Mouse (Mus musculus) heart, embryonic 14.5 days (tissue): ENCODE data around the gene Shisal2b. TPM values are rescaled to one million over a fixed set of nuclear protein-coding genes. Genes with fewer than 3 reads are reported as not detected.
"Not testable (repeated sequence)": the region's sequence is repeated elsewhere in the genome, so short reads cannot be mapped to it uniquely, and the experiment has no call there.

Source experiments
- ATAC-seq: fragments of 200-750 bp; cut with Nextera tagmentation; 2 replicates; pipeline ENCODE4 v1.8.0; 2017; ENCODE audit warnings: low read depth, moderate TSS enrichment; ENCODE audit not compliant: insufficient number of reproducible peaks, insufficient read depth, low FRiP score
- H3K27ac ChIP-seq, 2 experiments: fragments of 200-500 bp in 1 of 2; fragments of 300-500 bp in 1 of 2; sonication (generic) in 1 of 2; replicated peaks in 1 of 2; 2 replicates each; pipeline ENCODE4 v1.5.1; 2012 to 2014; ENCODE audit warnings: low read depth in 2 of 2, low read length in 2 of 2, control low read depth in 1 of 2, mild to moderate bottlenecking in 1 of 2, mixed read lengths in 1 of 2; ENCODE audit not compliant: control insufficient read depth in 1 of 2, insufficient read depth in 1 of 2
- H3K27me3 ChIP-seq: fragments of 300-500 bp; sonication (generic); 2 replicates; pipeline ENCODE4 v1.6.1; 2014; ENCODE audit warnings: mild to moderate bottlenecking, low read length, control low read depth; ENCODE audit not compliant: control insufficient read depth, insufficient read depth
- H3K36me3 ChIP-seq: fragments of 300-500 bp; sonication (generic); 2 replicates; pipeline ENCODE4 v1.6.1; 2014; ENCODE audit warnings: mild to moderate bottlenecking, control low read depth, low read length, mixed read lengths; ENCODE audit not compliant: control insufficient read depth, insufficient read depth
- H3K4me1 ChIP-seq, 2 experiments: fragments of 200-500 bp in 1 of 2; fragments of 300-500 bp in 1 of 2; sonication (generic) in 1 of 2; 2 replicates each; pipeline ENCODE4 v1.6.1; 2012 to 2014; ENCODE audit warnings: low read length in 2 of 2, control low read depth in 1 of 2, mixed read lengths in 1 of 2; ENCODE audit not compliant: control insufficient read depth in 2 of 2, insufficient read depth in 2 of 2
- H3K4me2 ChIP-seq: fragments of 300-500 bp; sonication (generic); 2 replicates; pipeline ENCODE4 v1.6.1; 2014; ENCODE audit warnings: mild to moderate bottlenecking, low read length
- H3K4me3 ChIP-seq, 2 experiments: fragments of 200-500 bp in 1 of 2; fragments of 300-500 bp in 1 of 2; sonication (generic) in 1 of 2; 2 replicates each; pipeline ENCODE4 v1.5.1; 2012 to 2014; ENCODE audit warnings: low read length in 2 of 2, mild to moderate bottlenecking in 2 of 2, control low read depth in 1 of 2, low read depth in 1 of 2, moderate library complexity in 1 of 2; ENCODE audit not compliant: control insufficient read depth in 1 of 2, insufficient read depth in 1 of 2
- H3K9ac ChIP-seq: fragments of 300-500 bp; sonication (generic); 2 replicates; pipeline ENCODE4 v1.6.1; 2014; ENCODE audit warnings: mild to moderate bottlenecking, low read length
- H3K9me3 ChIP-seq: fragments of 300-500 bp; sonication (generic); 2 replicates; pipeline ENCODE4 v1.6.1; 2016; ENCODE audit warnings: low read length, control low read depth; ENCODE audit not compliant: control insufficient read depth
- WGBS: fragments of 180-500 bp; shearing (Covaris S2); extraction: QIAGEN DNeasy Blood & Tissue Kit; methylation state at CpG from one replicate; pipeline ENCODE4 v1.1.7; 2014; 5-methylcytosine and 5-hydroxymethylcytosine counted together
- polyA plus RNA-seq: library from polyadenylated mRNA; unstranded; fragments of >200 nt; fragmentation: Nextera tagmentation; extraction: Ambion mirVana; gene quantifications from 2 replicates; pipeline ENCODE4 v1.2.1, GENCODE M21; 2014

Gene Shisal2b
- not detected in 2 replicates for polyA plus RNA-seq

- H3K4me1 ChIP-seq: no peaks in the 10 kb centered on the region
- ATAC-seq: no peak
- no peaks in the 10 kb centered on the region for H3K9me3 ChIP-seq
- H3K9ac ChIP-seq: peak within 1 kb of the TSS; percentile 51
- H3K36me3 ChIP-seq: no peaks in the 10 kb centered on the region
- peaks cover 22% of the 10 kb centered on the region for H3K27me3 ChIP-seq
- no peak within 1 kb of the TSS for H3K27ac ChIP-seq
- H3K4me2 ChIP-seq: peak within 1 kb of the TSS; percentile 98
- WGBS: 4% methylated on average over 38 of the region's 38 CpGs
- peak within 1 kb of the TSS; percentile 42 to 53 for H3K4me3 ChIP-seq
Measured at GRCm38 (mm10) chr13:104863127-104863979, at the start of gene Shisal2b. TSS of gene Shisal2b (minus strand) at chr13:104863893.

- WGBS: 87% methylated on average over 5 of the region's 5 CpGs
- not testable (repeated sequence) for H3K4me2 ChIP-seq, H3K9me3 ChIP-seq, H3K4me1 ChIP-seq, H3K4me3 ChIP-seq, ATAC-seq, H3K27ac ChIP-seq, H3K9ac ChIP-seq, H3K36me3 ChIP-seq, H3K27me3 ChIP-seq
Measured at GRCm38 (mm10) chr13:104911626-104912025, 47.9 kb upstream of the Shisal2b start.

DNA sequence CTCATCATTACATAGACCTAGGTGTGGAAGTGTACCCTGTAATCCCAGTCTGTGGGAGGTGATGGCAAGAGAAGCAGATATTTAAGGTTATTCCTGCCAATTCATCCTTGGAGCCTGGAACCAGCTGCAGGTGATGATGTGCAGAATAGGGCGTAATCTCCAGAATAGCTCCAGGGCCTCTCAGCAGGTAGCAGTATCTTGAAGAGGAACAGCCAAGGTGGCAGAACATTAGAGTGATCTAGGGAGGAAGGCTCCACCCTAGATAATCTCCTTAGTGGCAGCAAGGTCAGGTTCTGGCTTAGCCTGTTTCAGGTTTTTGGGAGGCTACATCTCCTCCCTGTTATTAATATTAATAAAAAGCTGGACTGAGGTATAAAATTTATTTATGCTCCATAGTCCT, 47.3 kb upstream of the Shisal2b start:
- ATAC-seq, H3K4me1 ChIP-seq, H3K4me2 ChIP-seq, H3K9ac ChIP-seq, H3K9me3 ChIP-seq, H3K27ac ChIP-seq, H3K36me3 ChIP-seq, H3K4me3 ChIP-seq, H3K27me3 ChIP-seq: not testable (repeated sequence)
- WGBS: 81% methylated on average over 1 of the region's 1 CpGs

DNA sequence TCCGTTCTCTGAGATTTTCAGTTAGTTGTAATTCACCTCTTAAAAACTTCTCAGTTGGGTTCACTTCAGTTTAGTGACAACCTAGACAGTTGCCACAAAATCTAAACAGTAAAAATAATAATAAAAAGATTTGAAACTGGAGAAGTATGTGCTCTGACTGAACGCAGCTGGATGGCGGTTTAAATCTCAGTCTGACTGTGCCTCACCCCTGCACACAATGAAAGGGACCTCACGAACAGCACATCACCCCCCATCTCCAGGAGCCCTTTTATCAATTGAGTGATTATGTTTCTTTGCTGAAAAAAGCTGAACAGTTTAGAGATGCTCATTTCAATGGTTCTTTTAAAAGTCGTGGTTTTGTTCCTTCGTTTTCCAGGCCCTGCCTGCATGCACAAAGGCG, 45.0 kb upstream of the Shisal2b start:
- no peaks in the 10 kb centered on the region for H3K27me3 ChIP-seq
- ATAC-seq: no peak
- no peak overlapping the region for H3K4me3 ChIP-seq
- no peak overlapping the region for H3K4me2 ChIP-seq
- WGBS: 63% methylated on average over 7 of the region's 7 CpGs
- H3K9ac ChIP-seq: no peak overlapping the region
- no peaks in the 10 kb centered on the region for H3K36me3 ChIP-seq
- no peaks in the 10 kb centered on the region for H3K9me3 ChIP-seq
- peaks cover 0 to 3% of the 10 kb centered on the region in 2 experiments; a peak in 2 of 4 replicates for H3K4me1 ChIP-seq
- H3K27ac ChIP-seq: no peak overlapping the region

- no peaks in the 10 kb centered on the region for H3K9me3 ChIP-seq
- H3K4me2 ChIP-seq: no peak overlapping the region
- no peaks in the 10 kb centered on the region for H3K36me3 ChIP-seq
- H3K9ac ChIP-seq: no peak overlapping the region
- no peaks in the 10 kb centered on the region for H3K27me3 ChIP-seq
- no peaks in the 10 kb centered on the region for H3K4me1 ChIP-seq
- H3K27ac ChIP-seq: no peak overlapping the region
- 76% methylated on average over 1 of the region's 1 CpGs for WGBS
- H3K4me3 ChIP-seq: no peak overlapping the region
- no peak for ATAC-seq
Measured at GRCm38 (mm10) chr13:104894771-104895170, 31.1 kb upstream of the Shisal2b start.

GRCm38 (mm10) chr13:104892337-104892736, 28.6 kb upstream of the Shisal2b start:
- Histone ChIP-seq H3K4me1 (no peaks in the 10 kb centered on the region), H3K4me3 (no peak overlapping the region), H3K36me3 (no peaks in the 10 kb centered on the region), H3K4me2 (no peak overlapping the region), H3K9ac (no peak overlapping the region), H3K9me3 (no peaks in the 10 kb centered on the region), H3K27ac (no peak overlapping the region), H3K27me3 (no peaks in the 10 kb centered on the region)
- 28% methylated on average over 4 of the region's 4 CpGs for WGBS
- no peak for ATAC-seq

DNA sequence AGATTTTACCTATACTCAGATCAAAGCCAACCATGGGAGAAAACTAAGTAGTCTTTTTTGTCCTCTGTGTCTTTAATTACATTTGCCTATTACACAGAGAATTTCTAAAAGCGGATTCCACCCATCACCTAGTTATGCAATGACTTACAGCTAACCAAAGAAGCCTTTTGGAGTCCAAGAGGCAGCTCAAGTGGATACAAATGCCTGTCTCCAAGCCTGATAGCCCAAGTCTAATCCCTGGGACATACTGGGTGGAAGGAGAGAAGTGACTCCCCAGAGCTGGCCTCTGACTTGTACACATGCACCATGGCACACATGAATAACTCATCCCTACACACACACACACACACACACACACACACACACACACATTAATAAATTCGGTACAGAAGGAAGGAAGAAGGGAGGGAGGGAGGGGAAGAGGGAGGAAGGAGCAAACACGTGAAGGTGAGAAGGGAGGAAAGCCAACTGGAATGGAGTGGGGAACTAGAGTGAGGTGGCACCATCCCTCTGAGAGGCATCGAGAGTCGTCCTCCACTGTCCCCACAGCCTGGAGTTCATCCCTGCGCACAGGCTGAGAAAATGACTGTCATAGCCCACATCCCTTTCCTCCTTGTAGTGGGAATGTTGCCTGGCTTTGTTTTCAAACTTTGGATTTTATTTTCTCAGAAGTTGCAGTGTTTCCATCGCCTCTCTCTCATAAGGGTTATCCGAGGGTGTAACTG, 22.8 kb upstream of the Shisal2b start:
- Histone ChIP-seq H3K36me3 (no peaks in the 10 kb centered on the region), H3K4me1 (no peaks in the 10 kb centered on the region), H3K27me3 (no peaks in the 10 kb centered on the region), H3K4me2 (no peak overlapping the region), H3K4me3 (no peak overlapping the region), H3K27ac (no peak overlapping the region), H3K9me3 (no peaks in the 10 kb centered on the region), H3K9ac (no peak overlapping the region)
- ATAC-seq: no peak
- 67% methylated on average over 8 of the region's 8 CpGs for WGBS
